Mouse (Mus musculus) hindlimb bud, embryonic 11.5 days (tissue): ENCODE data around the gene March7.

Source experiments
- DNase-seq: peaks from one replicate; pipeline ENCODE4 v3.0.0-alpha.2; 2012; ENCODE audit warnings: low read depth, low spot score; ENCODE audit errors: extremely low spot score

Gene March7

DNA sequence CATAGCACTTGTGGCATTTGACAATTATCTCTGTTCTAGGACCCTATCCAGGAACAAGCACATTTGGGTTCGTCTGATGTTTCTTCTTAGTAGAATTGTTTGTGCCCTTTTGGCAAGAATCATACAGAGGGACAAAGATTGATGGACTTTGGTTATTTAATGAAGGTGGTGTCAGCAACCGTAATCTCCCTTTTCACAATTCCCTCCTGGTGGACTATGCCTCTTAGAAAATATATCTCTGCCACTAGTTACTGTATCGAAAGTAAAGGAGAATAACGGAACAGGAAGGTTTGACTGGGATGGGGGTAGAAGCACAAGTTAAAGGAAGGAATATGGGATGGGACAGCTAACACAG is 74.8 kb downstream of the March7 start, which contains the start of gene Cd302:
Cd302 (minus strand) TSS at position 22 of the 355 bp plus-strand sequence.
- no peak for DNase-seq

DNA sequence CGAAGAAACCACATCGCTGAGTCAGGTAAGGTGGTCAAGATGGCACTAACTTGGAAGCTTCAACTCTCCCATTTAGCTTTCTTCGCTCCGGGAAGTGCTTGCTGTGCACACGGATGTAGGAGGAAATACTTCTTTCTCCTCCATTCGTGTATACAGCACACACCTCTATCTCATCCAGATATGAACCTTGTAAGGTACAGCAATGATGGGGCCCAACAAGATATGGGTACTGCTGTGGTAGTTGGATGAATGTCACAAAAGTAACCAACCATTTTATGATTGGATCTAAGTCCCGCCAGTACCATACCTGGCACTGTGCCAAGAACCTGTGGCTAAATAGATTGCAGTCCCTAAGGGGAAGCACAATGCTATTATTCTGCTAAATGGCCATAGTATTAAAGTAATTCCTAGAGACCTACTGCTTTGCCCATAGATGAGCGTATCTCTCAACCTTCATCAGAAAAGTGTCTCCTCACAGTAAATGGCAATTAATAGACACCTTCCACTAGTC is 75.5 kb downstream of the March7 start:
- DNase-seq = no peak

DNA sequence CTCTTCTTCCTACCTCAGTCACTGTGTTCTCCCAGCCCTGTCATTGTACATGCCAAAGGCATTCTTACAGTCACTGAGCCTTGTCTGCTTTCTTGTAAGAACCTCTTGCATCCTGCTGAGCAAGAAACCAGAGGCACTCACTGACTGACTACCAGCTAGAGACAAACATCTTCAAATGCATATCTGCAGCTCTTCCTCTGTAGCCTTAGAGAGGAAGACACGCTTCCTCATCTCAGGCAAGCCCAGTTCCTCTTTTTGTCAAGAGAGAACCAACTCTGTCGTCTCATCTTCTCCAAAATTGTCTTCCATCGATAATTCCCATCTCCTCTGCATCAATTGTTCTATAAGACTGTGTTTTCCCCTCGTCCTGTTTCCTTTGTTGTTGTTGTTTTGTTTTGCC is 78.9 kb downstream of the March7 start:
- no peak for DNase-seq

GRCm38 (mm10) chr2:60289451-60289850 is 79.8 kb downstream of the March7 start:
- DNase-seq = no peak

- no peak for DNase-seq
These were observed 81.7 kb downstream of the March7 start for GRCm38 (mm10) chr2:60291381-60291780.

DNA sequence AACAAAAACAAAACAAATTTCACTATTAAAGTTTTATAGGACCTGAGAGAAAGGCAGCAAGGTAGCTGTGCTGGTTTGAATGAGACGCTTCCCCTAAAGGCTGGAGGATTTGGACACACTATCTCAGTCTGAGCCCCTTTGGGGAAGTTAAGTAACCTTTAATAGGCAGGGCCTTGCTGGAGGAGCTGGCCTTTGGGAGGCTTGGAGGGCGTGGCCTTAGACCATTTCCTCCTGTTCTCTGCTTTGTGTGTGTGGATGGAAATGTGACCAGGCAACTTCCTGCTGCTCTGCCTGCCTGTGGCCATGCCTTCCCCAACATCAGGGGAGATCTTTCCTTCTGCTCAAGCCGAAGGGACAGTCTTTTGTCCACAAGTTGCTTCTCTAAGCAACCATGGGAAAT is 88.6 kb downstream of the March7 start:
- no peak for DNase-seq

GRCm38 (mm10) chr2:60299323-60299722 is 89.6 kb downstream of the March7 start:
- no peak for DNase-seq
